Mouse (Mus musculus) ES-CJ7 (cell line): ENCODE measurements around the gene Sigmar1.
"Not testable (repeated sequence)": the region's sequence is repeated elsewhere in the genome, so short reads cannot be mapped to it uniquely, and the experiment has no call there.

Experiments
- DNase-seq: peaks from one replicate; pipeline ENCODE4 v3.0.0; 2011; ENCODE audit warnings: low read depth, low spot score

Gene Sigmar1

GRCm38 (mm10) chr4:41755338-41756305 is at the start of gene Sigmar1:
Sigmar1 (minus strand) TSS chr4:41756157.
- DNase-seq, result peak; percentile 95

GRCm38 (mm10) chr4:41783197-41783596 is 27.2 kb upstream of the Sigmar1 start:
- DNase-seq, result not testable (repeated sequence)

- not testable (repeated sequence) for DNase-seq
These were observed 26.8 kb upstream of the Sigmar1 start for GRCm38 (mm10) chr4:41782711-41783110.

- DNase-seq, result not testable (repeated sequence)
These were observed 26.0 kb upstream of the Sigmar1 start for GRCm38 (mm10) chr4:41781748-41782485.

- DNase-seq, result not testable (repeated sequence)
These were observed 25.3 kb upstream of the Sigmar1 start for GRCm38 (mm10) chr4:41781271-41781670.

- DNase-seq, result not testable (repeated sequence)
These were observed 19.9 kb upstream of the Sigmar1 start for GRCm38 (mm10) chr4:41775840-41776239.

- DNase-seq, result not testable (repeated sequence)
These were observed 18.5 kb upstream of the Sigmar1 start for GRCm38 (mm10) chr4:41774506-41774905.

GRCm38 (mm10) chr4:41774002-41774401 is 18.0 kb upstream of the Sigmar1 start, which contains the start of gene Ccl27a:
Ccl27a (minus strand) TSS chr4:41774247.
- DNase-seq, result not testable (repeated sequence)

- DNase-seq, result peak; percentile 48
These were observed 17.5 kb upstream of the Sigmar1 start for GRCm38 (mm10) chr4:41773502-41773901.

- DNase-seq, result peak; percentile 15
These were observed 17.0 kb upstream of the Sigmar1 start for GRCm38 (mm10) chr4:41772946-41773345.

- DNase-seq, result not testable (repeated sequence)
These were observed 11.3 kb upstream of the Sigmar1 start for GRCm38 (mm10) chr4:41767301-41767700.

- not testable (repeated sequence) for DNase-seq
These were observed 7.2 kb upstream of the Sigmar1 start for GRCm38 (mm10) chr4:41763176-41763575.

- not testable (repeated sequence) for DNase-seq
These were observed 6.7 kb upstream of the Sigmar1 start for GRCm38 (mm10) chr4:41762688-41763114.

- DNase-seq, result no peak
These were observed 6.2 kb upstream of the Sigmar1 start for GRCm38 (mm10) chr4:41762099-41762687.

- DNase-seq, result no peak
These were observed 5.7 kb upstream of the Sigmar1 start for GRCm38 (mm10) chr4:41761680-41762079.

GRCm38 (mm10) chr4:41760911-41761310 is 5.0 kb upstream of the Sigmar1 start:
- DNase-seq, result no peak

- DNase-seq, result peak; percentile 90
These were observed 4.3 kb upstream of the Sigmar1 start for GRCm38 (mm10) chr4:41760288-41760721.

- no peak for DNase-seq
These were observed 3.8 kb upstream of the Sigmar1 start for GRCm38 (mm10) chr4:41759656-41760287.

GRCm38 (mm10) chr4:41759206-41759605 is 3.2 kb upstream of the Sigmar1 start:
- DNase-seq, result no peak

GRCm38 (mm10) chr4:41758701-41759100 is 2.7 kb upstream of the Sigmar1 start:
- DNase-seq, result no peak

GRCm38 (mm10) chr4:41758021-41758420 is 2.1 kb upstream of the Sigmar1 start:
- no peak for DNase-seq
